23 mouse cellular contexts compared by ENCODE assay signal in genomic region chr9:116156501-116156900, GRCm38 (mm10). TPM values are rescaled to one million over a fixed set of nuclear protein-coding genes. Genes with fewer than 3 reads are reported as not detected.
DNase-seq lines count a peak whose midpoint lies in the region; ATAC-seq and TF ChIP-seq lines count a peak whose summit lies in the region.
"Had no signal": no experiment of that assay in that cellular context is flagged by ENCODE, and none has a peak within 500 bp of the region (broad histone marks: within the 10 kb centered on the region; RNA-seq: fewer than 3 reads in every experiment).

No protein-coding gene starts in this region.

- intact Hi-C loops in gastrocnemius, adult 2 months (cut with DNase I) = no loop called here

- DNase-seq in gastrocnemius, adult 2 months = no peak
- DNase-seq in gastrocnemius, adult 8-10 months (ENCODE audit: low spot score in 2 of 2) = no peak
- peak; percentile 77 for DNase-seq in kidney, adult 2 months
- DNase-seq in kidney, postnatal 0 days (ENCODE audit: low spot score) = peak; percentile 37
- no peak for DNase-seq in kidney, postnatal 4 days
- DNase-seq in adrenal gland, adult 2 months = no peak
- DNase-seq: adrenal gland, postnatal 10 days; adrenal gland, postnatal 36 days; cerebellum, adult 18-20 months; cerebellum, adult 9-10 months; cerebellum, postnatal 14 days; gastrocnemius, postnatal 25 days; heart, postnatal 10 days; heart, postnatal 36 days had no signal

- no peak for ATAC-seq in kidney, embryonic 15.5 days (replicated peaks; ENCODE audit: low FRiP score)
- ATAC-seq in kidney, postnatal 0 days (replicated peaks; ENCODE audit: low FRiP score, low read depth) = no peak
- ATAC-seq: activated CD4-positive, CD25-positive, alpha-beta regulatory T cell, adult 4 months; forebrain, embryonic 13.5 days; forebrain, embryonic 16.5 days had no signal

- no peaks in the 10 kb centered on the region for H3K36me3 ChIP-seq in kidney, adult 2 months (ENCODE audit: control insufficient read depth, insufficient read depth, low read length)
- peaks cover 47% of the 10 kb centered on the region for H3K36me3 ChIP-seq in kidney, embryonic 15.5 days
- H3K36me3 ChIP-seq in kidney, postnatal 0 days (ENCODE audit: insufficient read depth, low read length) = peaks cover 12% of the 10 kb centered on the region; the same call in 1 of the 2 replicates
- H3K36me3 ChIP-seq: forebrain, embryonic 10.5 days; hindbrain, embryonic 13.5 days had no signal

- H3K4me3 ChIP-seq in gastrocnemius, adult 2 months = no peak overlapping the region
- no peak overlapping the region for H3K4me3 ChIP-seq in kidney, adult 2 months (ENCODE audit: insufficient read depth, low read depth, low read length)
- H3K4me3 ChIP-seq in kidney, embryonic 15.5 days (replicated peaks) = no peak overlapping the region
- H3K4me3 ChIP-seq in kidney, postnatal 0 days (replicated peaks; ENCODE audit: low read depth, low read length) = no peak overlapping the region
- H3K4me3 ChIP-seq: forebrain, embryonic 10.5 days; forebrain, embryonic 13.5 days; heart, embryonic 12.5 days; heart, embryonic 15.5 days; hindbrain, embryonic 10.5 days; hindbrain, embryonic 13.5 days had no signal

- H3K4me2 ChIP-seq in kidney, embryonic 15.5 days = no peak overlapping the region
- no peak overlapping the region for H3K4me2 ChIP-seq in kidney, postnatal 0 days (ENCODE audit: low read length)
- H3K4me2 ChIP-seq: forebrain, embryonic 13.5 days; heart, embryonic 12.5 days; heart, embryonic 15.5 days; hindbrain, embryonic 13.5 days had no signal

- TF ChIP-seq CTCF in gastrocnemius, adult 2 months (IDR thresholded peaks at IDR 0.05) = no peak
- TF ChIP-seq CTCF in kidney, adult 2 months (conservative IDR thresholded peaks at IDR 0.05; ENCODE audit: insufficient read depth, insufficient read length, low read depth, low read length) = no peak
- TF ChIP-seq CTCF in kidney, postnatal 0 days (IDR thresholded peaks at IDR 0.05; ENCODE audit: low read depth) = no peak

- H3K4me1 ChIP-seq in kidney, adult 2 months (ENCODE audit: control insufficient read depth, insufficient read depth, low read length) = peaks cover 14% of the 10 kb centered on the region; the same call in 1 of the 2 replicates
- H3K4me1 ChIP-seq in kidney, embryonic 15.5 days = peaks cover 12% of the 10 kb centered on the region
- H3K4me1 ChIP-seq in kidney, postnatal 0 days (replicated peaks; ENCODE audit: insufficient read depth, low read length) = peaks cover 4% of the 10 kb centered on the region; the same call in 1 of the 2 replicates
- H3K4me1 ChIP-seq: forebrain, embryonic 13.5 days had no signal

- no peak for TF ChIP-seq POLR2A in kidney, adult 2 months (IDR thresholded peaks at IDR 0.05; ENCODE audit: low read depth, low read length)

- 66% methylated on average over 5 of the region's 5 CpGs for WGBS in kidney, adult 2 months
- 76% methylated on average over 5 of the region's 5 CpGs for WGBS in kidney, embryonic 15.5 days
- 75% methylated on average over 5 of the region's 5 CpGs for WGBS in kidney, postnatal 0 days

- no peaks in the 10 kb centered on the region for H3K27me3 ChIP-seq in kidney, adult 2 months (replicated peaks; ENCODE audit: control insufficient read depth, insufficient read depth, low read length)
- H3K27me3 ChIP-seq in kidney, embryonic 15.5 days = no peaks in the 10 kb centered on the region
- no peaks in the 10 kb centered on the region for H3K27me3 ChIP-seq in kidney, postnatal 0 days (ENCODE audit: insufficient read depth, low read length)
- H3K27me3 ChIP-seq: forebrain, embryonic 13.5 days; heart, embryonic 12.5 days; heart, embryonic 15.5 days; hindbrain, embryonic 13.5 days had no signal

- no peaks in the 10 kb centered on the region for H3K9me3 ChIP-seq in kidney, embryonic 15.5 days (replicated peaks)
- no peaks in the 10 kb centered on the region for H3K9me3 ChIP-seq in kidney, postnatal 0 days (replicated peaks; ENCODE audit: low read length)
- H3K9me3 ChIP-seq: forebrain, embryonic 10.5 days; forebrain, embryonic 13.5 days; heart, embryonic 15.5 days; hindbrain, embryonic 10.5 days; hindbrain, embryonic 13.5 days had no signal

- H3K27ac ChIP-seq in gastrocnemius, adult 2 months = peak overlapping the region; percentile 48; the same call in 1 of the 2 replicates
- H3K27ac ChIP-seq in kidney, adult 2 months (ENCODE audit: insufficient read depth, low read depth, low read length) = no peak overlapping the region
- no peak overlapping the region for H3K27ac ChIP-seq in kidney, embryonic 15.5 days
- H3K27ac ChIP-seq in kidney, postnatal 0 days = no peak overlapping the region
- H3K27ac ChIP-seq: forebrain, embryonic 10.5 days; forebrain, embryonic 13.5 days; heart, embryonic 15.5 days; hindbrain, embryonic 10.5 days; hindbrain, embryonic 13.5 days had no signal

- H3K9ac ChIP-seq in kidney, embryonic 15.5 days = no peak overlapping the region
- H3K9ac ChIP-seq in kidney, postnatal 0 days (ENCODE audit: low read depth, low read length) = no peak overlapping the region
- H3K9ac ChIP-seq: forebrain, embryonic 13.5 days; heart, embryonic 12.5 days; heart, embryonic 15.5 days; hindbrain, embryonic 13.5 days had no signal

RNA-seq across cellular contexts. Expression of gene Tgfbr2, which starts 18.7 kb away (rescaled TPM):
- 10 to 100 TPM; 18.4 to 23.5 TPM for total RNA-seq in gastrocnemius, adult 2 months (2021)
- total RNA-seq in gastrocnemius, adult 8-10 months (2022) = 10 to 100 TPM; 15.0 to 17.6 (median 17.2) TPM
- polyA plus RNA-seq in kidney, adult 2 months (2012; rRNA removed) = 45.8 and 46.4 TPM in 2 replicates
- 30.8 and 31.5 TPM in 2 replicates for polyA plus RNA-seq in kidney, embryonic 15.5 days (2015; fragmentation: Nextera tagmentation; extraction: Ambion mirVana)
- 31.0 and 31.2 TPM in 2 replicates for polyA plus RNA-seq in kidney, postnatal 0 days (2015; fragmentation: Nextera tagmentation; extraction: Ambion mirVana)
- total RNA-seq in adrenal gland, adult 2 months (2021) = 10 to 100 TPM; 57.7 to 90.0 TPM
- 64.3 and 72.6 TPM in 2 replicates for polyA plus RNA-seq in adrenal gland, adult 2 months (2012; rRNA removed)

Comparison
In these comparisons a context has a peak if more than half of its experiments do, and no peak if none do; other contexts are left out.
1. DNase-seq: peak in kidney, adult 2 months (single experiment) and kidney, postnatal 0 days (single experiment); none in gastrocnemius, adult 2 months (single experiment), gastrocnemius, adult 8-10 months (0 of 2), kidney, postnatal 4 days (0 of 2) and adrenal gland, adult 2 months (single experiment).